22 mouse cellular contexts compared by ENCODE assay signal in genomic region chr15:79379658-79380057, GRCm38 (mm10). TPM values are rescaled to one million over a fixed set of nuclear protein-coding genes. Genes with fewer than 3 reads are reported as not detected.
DNase-seq lines count a peak whose midpoint lies in the region; ATAC-seq and TF ChIP-seq lines count a peak whose summit lies in the region.
"Had no signal": no experiment of that assay in that cellular context is flagged by ENCODE, and none has a peak within 500 bp of the region (broad histone marks: within the 10 kb centered on the region; RNA-seq: fewer than 3 reads in every experiment).

No protein-coding gene starts in this region.

- TF ChIP-seq CTCF in heart, adult 2 months (IDR thresholded peaks at IDR 0.05): no peak
- TF ChIP-seq CTCF in heart, postnatal 0 days (IDR thresholded peaks at IDR 0.05; ENCODE audit: low read depth): no peak

- H3K36me3 ChIP-seq in heart, adult 2 months (ENCODE audit: control insufficient read depth, insufficient read depth, low read length): peaks cover 3% of the 10 kb centered on the region
- peaks cover 51% of the 10 kb centered on the region for H3K36me3 ChIP-seq in heart, embryonic 12.5 days
- H3K36me3 ChIP-seq in heart, postnatal 0 days (replicated peaks; ENCODE audit: control insufficient read depth, insufficient read depth, low read length): peaks cover 32% of the 10 kb centered on the region

- no peak overlapping the region for H3K9ac ChIP-seq in heart, adult 2 months (ENCODE audit: low read depth, low read length)
- H3K9ac ChIP-seq in heart, embryonic 12.5 days: no peak overlapping the region
- no peak overlapping the region for H3K9ac ChIP-seq in heart, postnatal 0 days (replicated peaks; ENCODE audit: low read depth, low read length)
- H3K9ac ChIP-seq: embryonic facial prominence, embryonic 13.5 days; hindbrain, embryonic 12.5 days; limb, embryonic 12.5 days; liver, embryonic 15.5 days; lung, embryonic 15.5 days; midbrain, embryonic 13.5 days; neural tube, embryonic 15.5 days had no signal

- TF ChIP-seq EP300 in heart, adult 2 months (IDR thresholded peaks at IDR 0.05; ENCODE audit: insufficient read depth, low read depth, low read length): no peak
- no peak for TF ChIP-seq EP300 in heart, postnatal 0 days (IDR thresholded peaks at IDR 0.05; ENCODE audit: low read depth)

- no peaks in the 10 kb centered on the region for H3K27me3 ChIP-seq in heart, adult 2 months (ENCODE audit: control insufficient read depth, insufficient read depth, low read length)
- H3K27me3 ChIP-seq in heart, embryonic 12.5 days (replicated peaks): no peaks in the 10 kb centered on the region
- H3K27me3 ChIP-seq in heart, postnatal 0 days (ENCODE audit: control insufficient read depth, insufficient read depth, low read length): no peaks in the 10 kb centered on the region
- H3K27me3 ChIP-seq: embryonic facial prominence, embryonic 13.5 days; hindbrain, embryonic 12.5 days; limb, embryonic 12.5 days; liver, embryonic 15.5 days; lung, embryonic 15.5 days; midbrain, embryonic 13.5 days; neural tube, embryonic 15.5 days had no signal

- H3K4me2 ChIP-seq in heart, embryonic 12.5 days: no peak overlapping the region
- no peak overlapping the region for H3K4me2 ChIP-seq in heart, postnatal 0 days (ENCODE audit: low read depth, low read length)
- H3K4me2 ChIP-seq: embryonic facial prominence, embryonic 13.5 days; hindbrain, embryonic 12.5 days; limb, embryonic 12.5 days; liver, embryonic 15.5 days; lung, embryonic 15.5 days; midbrain, embryonic 13.5 days; neural tube, embryonic 15.5 days had no signal

- intact Hi-C loops in heart, adult 2 months (cut with DNase I): loop anchor here (2.0 to 5.0 kb wide), 2 partner anchors 17 to 57 kb away; no protein-coding TSS in a partner anchor
- intact Hi-C loops in heart, postnatal 36 days (cut with DNase I): loop anchor here (2.0 to 5.0 kb wide), 3 partner anchors 23 to 137 kb away; partner anchors contain the start of gene Tmem184b

- peak overlapping the region; percentile 88 for H3K27ac ChIP-seq in heart, adult 2 months
- H3K27ac ChIP-seq in heart, embryonic 12.5 days (ENCODE audit: poor library complexity, severe bottlenecking): no peak overlapping the region
- peak overlapping the region; percentile 47 for H3K27ac ChIP-seq in heart, postnatal 0 days (ENCODE audit: low read depth)
- H3K27ac ChIP-seq: embryonic facial prominence, embryonic 13.5 days; forebrain, embryonic 10.5 days; hindbrain, embryonic 12.5 days; limb, embryonic 12.5 days; liver, embryonic 15.5 days; macrophage; midbrain, embryonic 13.5 days; neural tube, embryonic 15.5 days had no signal

- peaks cover 43% of the 10 kb centered on the region for H3K4me1 ChIP-seq in heart, adult 2 months (ENCODE audit: control insufficient read depth, insufficient read depth, low read length)
- peaks cover 50% of the 10 kb centered on the region for H3K4me1 ChIP-seq in heart, embryonic 12.5 days (replicated peaks)
- peaks cover 29% of the 10 kb centered on the region for H3K4me1 ChIP-seq in heart, postnatal 0 days (ENCODE audit: control insufficient read depth, insufficient read depth)
- H3K4me1 ChIP-seq: liver, embryonic 15.5 days had no signal

- H3K9me3 ChIP-seq in heart, embryonic 12.5 days (replicated peaks): no peaks in the 10 kb centered on the region
- no peaks in the 10 kb centered on the region for H3K9me3 ChIP-seq in heart, postnatal 0 days (replicated peaks; ENCODE audit: control insufficient read depth, low read length)
- H3K9me3 ChIP-seq: embryonic facial prominence, embryonic 13.5 days; forebrain, embryonic 10.5 days; hindbrain, embryonic 12.5 days; limb, embryonic 12.5 days; liver, embryonic 15.5 days; lung, embryonic 15.5 days; midbrain, embryonic 13.5 days; neural tube, embryonic 15.5 days had no signal

- WGBS in heart, adult 2 months: 50% methylated on average over 7 of the region's 7 CpGs
- 88% methylated on average over 7 of the region's 7 CpGs for WGBS in heart, embryonic 12.5 days
- 78% methylated on average over 7 of the region's 7 CpGs for WGBS in heart, postnatal 0 days

- H3K4me3 ChIP-seq in heart, adult 2 months: no peak overlapping the region
- H3K4me3 ChIP-seq in heart, embryonic 12.5 days: no peak overlapping the region
- H3K4me3 ChIP-seq in heart, postnatal 0 days (ENCODE audit: low read depth, low read length): no peak overlapping the region
- H3K4me3 ChIP-seq: embryonic facial prominence, embryonic 13.5 days; forebrain, embryonic 10.5 days; hindbrain, embryonic 12.5 days; left cerebral cortex, adult 2 months; limb, embryonic 12.5 days; liver, embryonic 15.5 days; lung, embryonic 15.5 days; midbrain, embryonic 13.5 days; neural tube, embryonic 15.5 days had no signal

- peaks cover 10% of the 10 kb centered on the region for H3K79me2 ChIP-seq in heart, adult 2 months (replicated peaks; ENCODE audit: control insufficient read depth, insufficient read depth, low read length)

- ATAC-seq in heart, embryonic 12.5 days (ENCODE audit: insufficient number of reproducible peaks, low FRiP score): no peak
- ATAC-seq in heart, postnatal 0 days (ENCODE audit: insufficient read depth, low read depth): no peak
- ATAC-seq: inflammation-experienced regulatory T-cells, adult 6 months had no signal

- no peak for TF ChIP-seq POLR2A in heart, adult 2 months (IDR thresholded peaks at IDR 0.05; ENCODE audit: insufficient read depth, low read depth, low read length)

- DNase-seq in heart, adult 2 months: no peak
- no peak for DNase-seq in heart, postnatal 0 days (ENCODE audit: low spot score)
- no peak for DNase-seq in heart, postnatal 36 days
- DNase-seq in lung, postnatal 10 days: peak; percentile 5
- no peak for DNase-seq in lung, postnatal 14 days
- DNase-seq in yolk sac, embryonic 10.5 days (ENCODE audit: low spot score): no peak
- DNase-seq: adrenal gland, postnatal 25 days; kidney, adult 11 months; kidney, postnatal 14 days; right cerebral cortex, postnatal 25 days had no signal

RNA-seq across cellular contexts. Expression of gene Tmem184b, which starts 23.7 kb away (rescaled TPM):
- 10 to 100 TPM; 38.7 to 42.9 TPM for total RNA-seq in heart, adult 2 months (2021)
- 83.1 and 84.2 TPM in 2 replicates for polyA plus RNA-seq in heart, adult 2 months (2012; rRNA removed)
- polyA plus RNA-seq in heart, embryonic 12.5 days (2016; fragmentation: Nextera tagmentation; extraction: Ambion mirVana): 77.2 and 82.3 TPM in 2 replicates
- total RNA-seq in heart, postnatal 0 days (2014; rRNA removed; ENCODE audit: low replicate concordance): 70.6 and 111 TPM in 2 replicates
- 31.8 and 32.7 TPM in 2 replicates for polyA plus RNA-seq in heart, postnatal 0 days (2015; fragmentation: Nextera tagmentation; extraction: Ambion mirVana)
- total RNA-seq in heart, postnatal 36 days (2021): 10 to 100 TPM; 37.0 to 43.0 TPM

RNA-seq across cellular contexts. Expression of gene Maff, which starts 33.2 kb away (rescaled TPM):
- total RNA-seq in heart, adult 2 months (2021): 10 to 100 TPM in 1 of 2 experiments, 1 to 10 TPM in 1; 9.3 to 13.7 TPM
- 3.4 and 4.3 TPM in 2 replicates for polyA plus RNA-seq in heart, adult 2 months (2012; rRNA removed)
- 1.9 and 2.6 TPM in 2 replicates for polyA plus RNA-seq in heart, embryonic 12.5 days (2016; fragmentation: Nextera tagmentation; extraction: Ambion mirVana)
- 12.9 and 19.4 TPM in 2 replicates for total RNA-seq in heart, postnatal 0 days (2014; rRNA removed; ENCODE audit: low replicate concordance)
- polyA plus RNA-seq in heart, postnatal 0 days (2015; fragmentation: Nextera tagmentation; extraction: Ambion mirVana): 1.8 and 2.9 TPM in 2 replicates
- total RNA-seq in heart, postnatal 36 days (2021): 10 to 100 TPM in 1 of 2 experiments, 1 to 10 TPM in 1; 9.0 to 10.5 TPM

RNA-seq across cellular contexts. Expression of gene Pla2g6, which starts 51.5 kb away (rescaled TPM):
- 10 to 100 TPM; 10.7 to 11.0 TPM for total RNA-seq in heart, adult 2 months (2021)
- 11.7 and 14.0 TPM in 2 replicates for polyA plus RNA-seq in heart, adult 2 months (2012; rRNA removed)
- polyA plus RNA-seq in heart, embryonic 12.5 days (2016; fragmentation: Nextera tagmentation; extraction: Ambion mirVana): 12.1 and 14.4 TPM in 2 replicates
- 14.1 and 20.3 TPM in 2 replicates for total RNA-seq in heart, postnatal 0 days (2014; rRNA removed; ENCODE audit: low replicate concordance)
- 7.1 and 7.9 TPM in 2 replicates for polyA plus RNA-seq in heart, postnatal 0 days (2015; fragmentation: Nextera tagmentation; extraction: Ambion mirVana)
- total RNA-seq in heart, postnatal 36 days (2021): 1 to 10 TPM; 8.1 to 8.7 TPM
